In the genomic region with DNA sequence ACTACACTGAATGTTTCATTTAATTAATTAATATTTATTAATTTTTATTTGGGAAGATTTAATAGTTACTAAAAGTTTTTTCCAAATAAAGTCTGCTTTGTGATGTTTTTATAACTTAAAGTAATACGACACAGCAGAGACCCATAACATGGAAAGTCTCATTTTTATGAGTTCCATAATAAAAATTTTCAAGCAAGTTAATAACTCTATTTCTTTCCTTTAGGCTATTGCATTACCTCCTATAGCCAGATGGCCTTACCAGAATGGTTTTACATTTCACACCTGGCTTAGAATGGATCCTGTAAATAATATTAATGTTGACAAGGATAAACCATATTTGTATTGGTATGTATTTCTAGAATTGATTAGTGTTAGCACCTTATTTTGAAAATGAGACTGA, we compare ENCODE assay signal across 17 mouse cellular contexts.
"Had no signal": no experiment of that assay in that cellular context is flagged by ENCODE, and none has a peak within 500 bp of the region (broad histone marks: within the 10 kb centered on the region; RNA-seq: fewer than 3 reads in every experiment).

No protein-coding gene starts in this region.

- DNase-seq: retina, postnatal 1 day; right cerebral cortex, adult 18-20 months; right cerebral cortex, postnatal 14 days; right cerebral cortex, postnatal 25 days; right cerebral cortex, postnatal 4 days; spleen, adult 18-20 months; thymus, adult 18-20 months; thymus, adult 2 months; thymus, postnatal 14 days; thymus, postnatal 25 days; thymus, postnatal 36 days; thymus, postnatal 4 days had no signal

- H3K9me3 ChIP-seq: neural tube, embryonic 12.5 days; neural tube, embryonic 13.5 days; neural tube, embryonic 15.5 days; stomach, embryonic 15.5 days had no signal

- H3K4me1 ChIP-seq: neural tube, embryonic 12.5 days; neural tube, embryonic 13.5 days; neural tube, embryonic 15.5 days; stomach, embryonic 15.5 days had no signal

- H3K36me3 ChIP-seq: neural tube, embryonic 12.5 days; neural tube, embryonic 13.5 days; neural tube, embryonic 15.5 days; stomach, embryonic 15.5 days had no signal

- H3K27ac ChIP-seq: neural tube, embryonic 12.5 days; neural tube, embryonic 13.5 days; neural tube, embryonic 15.5 days; stomach, embryonic 15.5 days; stomach, postnatal 0 days had no signal

- H3K9ac ChIP-seq: neural tube, embryonic 12.5 days; neural tube, embryonic 13.5 days; neural tube, embryonic 15.5 days; stomach, embryonic 15.5 days had no signal

- H3K4me3 ChIP-seq: neural tube, embryonic 12.5 days; neural tube, embryonic 13.5 days; neural tube, embryonic 15.5 days; stomach, embryonic 15.5 days had no signal

- H3K4me2 ChIP-seq: neural tube, embryonic 12.5 days; neural tube, embryonic 13.5 days; neural tube, embryonic 15.5 days; stomach, embryonic 15.5 days had no signal

- H3K27me3 ChIP-seq: neural tube, embryonic 12.5 days; neural tube, embryonic 13.5 days; neural tube, embryonic 15.5 days; stomach, embryonic 15.5 days had no signal
